ENCODE assay signal across 25 mouse cellular contexts in genomic region chr9:61607576-61607975, GRCm38 (mm10).
"Had no signal": no experiment of that assay in that cellular context is flagged by ENCODE, and none has a peak within 500 bp of the region (broad histone marks: within the 10 kb centered on the region; RNA-seq: fewer than 3 reads in every experiment).

No protein-coding gene starts in this region.

- H3K4me1 ChIP-seq: heart, embryonic 13.5 days; heart, embryonic 15.5 days; kidney, embryonic 15.5 days; liver, embryonic 13.5 days; liver, embryonic 15.5 days had no signal

- ATAC-seq: hindbrain, postnatal 0 days; intestine, embryonic 16.5 days; liver, postnatal 0 days had no signal

- H3K9me3 ChIP-seq: heart, embryonic 10.5 days; heart, embryonic 13.5 days; heart, embryonic 15.5 days; hindbrain, embryonic 13.5 days; hindbrain, embryonic 15.5 days; kidney, embryonic 15.5 days; limb, embryonic 10.5 days; limb, embryonic 12.5 days; liver, embryonic 13.5 days; liver, embryonic 15.5 days had no signal

- H3K36me3 ChIP-seq: heart, embryonic 10.5 days; heart, embryonic 13.5 days; heart, embryonic 15.5 days; hindbrain, embryonic 13.5 days; hindbrain, embryonic 15.5 days; kidney, embryonic 15.5 days; limb, embryonic 10.5 days; limb, embryonic 12.5 days; liver, embryonic 13.5 days; liver, embryonic 15.5 days had no signal

- H3K4me3 ChIP-seq: heart, embryonic 10.5 days; heart, embryonic 13.5 days; heart, embryonic 15.5 days; hindbrain, embryonic 13.5 days; hindbrain, embryonic 15.5 days; kidney, embryonic 15.5 days; left cerebral cortex, adult 2 months; limb, embryonic 10.5 days; limb, embryonic 12.5 days; liver, embryonic 13.5 days; liver, embryonic 15.5 days had no signal

- DNase-seq: gastrocnemius, postnatal 14 days; gastrocnemius, postnatal 36 days; heart, adult 11 months; heart, postnatal 14 days; heart, postnatal 36 days; kidney, adult 11 months; kidney, adult 8-10 months; kidney, postnatal 14 days; liver; liver, embryonic 13.5 days; liver, postnatal 0 days had no signal

- H3K27me3 ChIP-seq: limb, embryonic 12.5 days had no signal

- H3K4me2 ChIP-seq: heart, embryonic 13.5 days; heart, embryonic 15.5 days; hindbrain, embryonic 13.5 days; hindbrain, embryonic 15.5 days; kidney, embryonic 15.5 days; limb, embryonic 12.5 days; liver, embryonic 11.5 days; liver, embryonic 13.5 days; liver, embryonic 15.5 days had no signal

- H3K27ac ChIP-seq: heart, embryonic 10.5 days; heart, embryonic 13.5 days; heart, embryonic 15.5 days; hindbrain, embryonic 13.5 days; hindbrain, embryonic 15.5 days; hindbrain, postnatal 0 days; kidney, embryonic 15.5 days; kidney, postnatal 0 days; left cerebral cortex, adult 2 months; limb, embryonic 10.5 days; limb, embryonic 12.5 days; liver, embryonic 13.5 days; liver, embryonic 15.5 days had no signal

- H3K9ac ChIP-seq: heart, embryonic 13.5 days; heart, embryonic 15.5 days; hindbrain, embryonic 13.5 days; hindbrain, embryonic 15.5 days; kidney, embryonic 15.5 days; limb, embryonic 12.5 days; liver, embryonic 13.5 days; liver, embryonic 15.5 days; liver, postnatal 0 days had no signal
